10 mouse cellular contexts compared by ENCODE assay signal in the genomic region with DNA sequence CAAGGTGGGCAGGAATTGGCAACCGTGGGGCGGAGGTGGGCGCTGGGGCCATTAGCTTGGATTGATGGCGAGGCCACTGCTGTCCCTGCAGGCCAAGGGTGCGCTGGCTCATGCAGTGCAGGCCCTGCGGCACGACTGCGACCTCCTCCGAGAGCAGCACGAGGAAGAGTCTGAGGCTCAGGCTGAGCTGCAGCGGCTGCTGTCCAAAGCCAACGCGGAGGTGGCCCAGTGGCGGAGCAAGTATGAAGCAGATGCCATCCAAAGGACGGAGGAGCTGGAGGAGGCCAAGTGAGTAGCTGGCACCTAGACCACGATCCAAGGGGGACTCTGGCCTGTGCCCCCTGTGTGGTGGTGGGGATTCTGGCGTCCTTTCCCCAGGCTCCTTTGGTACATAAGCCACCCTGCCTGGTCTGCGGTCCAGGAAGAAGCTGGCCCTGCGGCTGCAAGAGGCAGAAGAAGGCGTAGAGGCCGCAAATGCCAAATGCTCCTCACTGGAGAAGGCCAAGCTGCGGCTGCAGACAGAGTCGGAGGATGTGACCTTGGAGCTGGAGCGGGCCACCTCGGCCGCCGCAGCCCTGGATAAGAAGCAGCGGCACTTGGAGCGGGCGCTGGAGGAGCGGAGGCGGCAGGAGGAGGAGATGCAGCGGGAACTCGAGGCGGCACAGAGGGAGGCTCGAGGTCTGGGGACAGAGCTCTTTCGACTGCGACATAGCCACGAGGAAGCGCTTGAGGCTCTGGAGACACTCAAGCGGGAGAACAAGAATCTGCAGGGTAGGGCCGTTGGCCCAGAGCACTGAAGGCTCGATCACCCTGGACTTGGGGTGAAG. TPM values are rescaled to one million over a fixed set of nuclear protein-coding genes. Genes with fewer than 3 reads are reported as not detected.
DNase-seq lines count a peak whose midpoint lies in the region; ATAC-seq and TF ChIP-seq lines count a peak whose summit lies in the region.
"Had no signal": no experiment of that assay in that cellular context is flagged by ENCODE, and none has a peak within 500 bp of the region (broad histone marks: within the 10 kb centered on the region; RNA-seq: fewer than 3 reads in every experiment).

No protein-coding gene starts in this region.

- TF ChIP-seq CTCF in lung, embryonic 14.5 days (IDR thresholded peaks at IDR 0.05; ENCODE audit: low read depth) = no peak
- TF ChIP-seq CTCF in lung, adult 2 months (IDR thresholded peaks at IDR 0.05; ENCODE audit: insufficient read depth, low read length) = no peak

- H3K27ac ChIP-seq in lung, embryonic 14.5 days (ENCODE audit: low read depth) = no peak overlapping the region
- H3K27ac ChIP-seq in embryonic facial prominence, embryonic 12.5 days = no peak overlapping the region
- H3K27ac ChIP-seq in midbrain, embryonic 16.5 days (ENCODE audit: low read length) = no peak overlapping the region
- no peak overlapping the region for H3K27ac ChIP-seq in intestine, embryonic 15.5 days
- H3K27ac ChIP-seq: kidney, postnatal 0 days had no signal

- no peak overlapping the region for H3K9ac ChIP-seq in lung, embryonic 14.5 days
- H3K9ac ChIP-seq in embryonic facial prominence, embryonic 12.5 days = peak overlapping the region; percentile 27; the same call in 1 of the 2 replicates
- H3K9ac ChIP-seq in midbrain, embryonic 16.5 days (ENCODE audit: low read depth, low read length) = peak overlapping the region; percentile 18; the same call in 1 of the 2 replicates
- no peak overlapping the region for H3K9ac ChIP-seq in intestine, embryonic 15.5 days

- TF ChIP-seq POLR2A in lung, adult 2 months (IDR thresholded peaks at IDR 0.05; ENCODE audit: borderline replicate concordance, extremely low read depth, low read depth, low read length) = no peak

- no peaks in the 10 kb centered on the region for H3K9me3 ChIP-seq in lung, embryonic 14.5 days (ENCODE audit: low read depth, low read length)
- H3K9me3 ChIP-seq in embryonic facial prominence, embryonic 12.5 days = no peaks in the 10 kb centered on the region
- H3K9me3 ChIP-seq in midbrain, embryonic 16.5 days (replicated peaks; ENCODE audit: control insufficient read depth, low read length, poor library complexity, severe bottlenecking) = no peaks in the 10 kb centered on the region
- H3K9me3 ChIP-seq in intestine, embryonic 15.5 days = no peaks in the 10 kb centered on the region

- H3K4me1 ChIP-seq in lung, embryonic 14.5 days (ENCODE audit: insufficient read depth) = no peaks in the 10 kb centered on the region
- H3K4me1 ChIP-seq in lung, adult 2 months (ENCODE audit: control insufficient read depth, insufficient read depth, low read length) = peaks cover 6% of the 10 kb centered on the region
- peaks cover 20% of the 10 kb centered on the region; the same call in 1 of the 2 replicates for H3K4me1 ChIP-seq in embryonic facial prominence, embryonic 12.5 days
- peaks cover 10% of the 10 kb centered on the region for H3K4me1 ChIP-seq in midbrain, embryonic 16.5 days (ENCODE audit: control insufficient read depth, insufficient read depth, low read length)
- peaks cover 17% of the 10 kb centered on the region for H3K4me1 ChIP-seq in intestine, embryonic 15.5 days (replicated peaks)

- 25% methylated on average over 43 of the region's 43 CpGs for WGBS in lung, embryonic 14.5 days
- 60% methylated on average over 43 of the region's 43 CpGs for WGBS in lung, adult 2 months
- WGBS in embryonic facial prominence, embryonic 12.5 days = 19% methylated on average over 43 of the region's 43 CpGs
- 22% methylated on average over 43 of the region's 43 CpGs for WGBS in midbrain, embryonic 16.5 days
- WGBS in intestine, embryonic 15.5 days = 48% methylated on average over 43 of the region's 43 CpGs

- DNase-seq in cerebellum, adult 11-12 months = peak; percentile 53
- no peak for DNase-seq in cerebellum, adult 9-11 months
- peak; percentile 28 for DNase-seq in lung, embryonic 14.5 days
- no peak for DNase-seq in lung, adult 2 months
- DNase-seq in spleen, postnatal 4 days (ENCODE audit: low spot score in 2 of 2) = no peak

- no peak for ATAC-seq in lung, embryonic 14.5 days (ENCODE audit: insufficient read depth)
- no peak for ATAC-seq in embryonic facial prominence, embryonic 12.5 days (ENCODE audit: insufficient number of reproducible peaks, insufficient read depth, low FRiP score, low TSS enrichment)
- ATAC-seq in midbrain, embryonic 16.5 days = no peak
- ATAC-seq in intestine, embryonic 15.5 days = no peak

- H3K4me2 ChIP-seq in lung, embryonic 14.5 days = no peak overlapping the region
- H3K4me2 ChIP-seq in embryonic facial prominence, embryonic 12.5 days (replicated peaks) = no peak overlapping the region; the same call in 1 of the 2 replicates
- H3K4me2 ChIP-seq in midbrain, embryonic 16.5 days (ENCODE audit: low read length) = no peak overlapping the region
- H3K4me2 ChIP-seq in intestine, embryonic 15.5 days (replicated peaks) = no peak overlapping the region

- H3K36me3 ChIP-seq in lung, embryonic 14.5 days (ENCODE audit: insufficient read depth) = peaks cover 45% of the 10 kb centered on the region
- peaks cover 44% of the 10 kb centered on the region for H3K36me3 ChIP-seq in embryonic facial prominence, embryonic 12.5 days
- peaks cover 24% of the 10 kb centered on the region for H3K36me3 ChIP-seq in midbrain, embryonic 16.5 days (ENCODE audit: control insufficient read depth, insufficient read depth, low read length)
- peaks cover 21% of the 10 kb centered on the region for H3K36me3 ChIP-seq in intestine, embryonic 15.5 days

- no peak overlapping the region for H3K4me3 ChIP-seq in lung, embryonic 14.5 days (ENCODE audit: low read depth, low read length)
- no peak overlapping the region for H3K4me3 ChIP-seq in lung, adult 2 months (replicated peaks; ENCODE audit: extremely low read depth, low read depth, low read length)
- H3K4me3 ChIP-seq in embryonic facial prominence, embryonic 12.5 days = no peak overlapping the region
- no peak overlapping the region for H3K4me3 ChIP-seq in midbrain, embryonic 16.5 days (ENCODE audit: low read depth, low read length)
- no peak overlapping the region for H3K4me3 ChIP-seq in intestine, embryonic 15.5 days (replicated peaks)
- H3K4me3 ChIP-seq: erythroblast, embryonic 14.5 days had no signal

- H3K27me3 ChIP-seq in lung, embryonic 14.5 days (ENCODE audit: insufficient read depth, low read length) = peaks cover 52% of the 10 kb centered on the region
- H3K27me3 ChIP-seq in embryonic facial prominence, embryonic 12.5 days = peaks cover 79% of the 10 kb centered on the region
- H3K27me3 ChIP-seq in midbrain, embryonic 16.5 days (ENCODE audit: control insufficient read depth, insufficient read depth, low read depth, low read length) = peaks cover 36% of the 10 kb centered on the region
- H3K27me3 ChIP-seq in intestine, embryonic 15.5 days (replicated peaks) = peaks cover 38% of the 10 kb centered on the region

RNA-seq across cellular contexts. Expression of a gene that starts 19.8 kb away (rescaled TPM):
- polyA plus RNA-seq in lung, embryonic 14.5 days (2014; fragmentation: Nextera tagmentation; extraction: Ambion mirVana) = 0.32 and 0.36 TPM in 2 replicates
- polyA plus RNA-seq in lung, adult 2 months (2012; rRNA removed) = 0.07 TPM in 1 of 2 replicates, not detected in the other
- polyA plus RNA-seq in embryonic facial prominence, embryonic 12.5 days (2016; fragmentation: Nextera tagmentation; extraction: Ambion mirVana) = 1.3 and 1.4 TPM in 2 replicates
- 0.80 and 1.0 TPM in 2 replicates for polyA plus RNA-seq in midbrain, embryonic 16.5 days (2015; fragmentation: Nextera tagmentation; extraction: Ambion mirVana)
- 0.72 and 1.2 TPM in 2 replicates for polyA plus RNA-seq in intestine, embryonic 15.5 days (2015; fragmentation: Nextera tagmentation; extraction: Ambion mirVana)

RNA-seq across cellular contexts. Expression of a gene that starts 38.2 kb away (rescaled TPM):
- 22.0 TPM in 2 replicates for polyA plus RNA-seq in lung, embryonic 14.5 days (2014; fragmentation: Nextera tagmentation; extraction: Ambion mirVana)
- polyA plus RNA-seq in lung, adult 2 months (2012; rRNA removed) = 32.7 and 35.4 TPM in 2 replicates
- polyA plus RNA-seq in embryonic facial prominence, embryonic 12.5 days (2016; fragmentation: Nextera tagmentation; extraction: Ambion mirVana) = 28.0 and 28.9 TPM in 2 replicates
- polyA plus RNA-seq in midbrain, embryonic 16.5 days (2015; fragmentation: Nextera tagmentation; extraction: Ambion mirVana) = 13.6 and 15.1 TPM in 2 replicates
- 89.4 and 100 TPM in 2 replicates for polyA plus RNA-seq in intestine, embryonic 15.5 days (2015; fragmentation: Nextera tagmentation; extraction: Ambion mirVana)

Comparison
In these comparisons a context has a peak if more than half of its experiments do, and no peak if none do; other contexts are left out.
1. DNase-seq: peak in cerebellum, adult 11-12 months (single experiment) and lung, embryonic 14.5 days (single experiment); none in cerebellum, adult 9-11 months (single experiment), lung, adult 2 months (single experiment) and spleen, postnatal 4 days (0 of 2).
2. H3K9ac ChIP-seq: peak in embryonic facial prominence, embryonic 12.5 days (single experiment) and midbrain, embryonic 16.5 days (single experiment); none in lung, embryonic 14.5 days (single experiment) and intestine, embryonic 15.5 days (single experiment).